Mouse (Mus musculus): ENCODE results near the gene Lrp10. TPM values are rescaled to one million over a fixed set of nuclear protein-coding genes. Genes with fewer than 3 reads are reported as not detected.
A peak's percentile ranks its signal among the peaks of the same experiment; 100 is the strongest.

Lrp10 gene
- 10 to 100 TPM; 40.3 to 42.2 TPM for total RNA-seq (2021)
- long read RNA-seq, full-length matches to known transcripts: 34 of 48 reads
- long read RNA-seq, partial matches to known transcripts: 6 of 48 reads
- long read RNA-seq, other reads (novel, unspliced or antisense): 8 of 48 reads

DNA sequence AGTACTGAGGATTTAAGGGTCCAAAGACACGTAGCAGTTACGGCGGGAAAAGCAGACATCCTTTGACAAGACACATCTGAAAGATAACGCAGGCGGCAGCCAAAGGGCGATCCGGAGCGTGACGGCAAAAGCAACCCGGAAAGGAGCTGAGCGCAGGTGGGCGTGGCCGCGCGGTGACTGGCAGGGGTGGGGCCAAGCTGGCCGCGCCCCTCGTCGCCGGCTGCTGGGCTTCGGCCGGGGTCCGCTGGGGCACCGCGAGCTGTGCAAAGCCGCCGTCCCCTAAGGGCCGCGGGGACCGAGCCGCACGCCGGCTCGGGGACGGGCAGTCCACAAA is at the start of gene Lrp10:
Gene Lrp10 (plus strand): TSS at position 179 of the 334 bp plus-strand sequence.
- DNase-seq (ENCODE audit: low spot score in 2 of 2): peak; percentile 82 to 87

DNA sequence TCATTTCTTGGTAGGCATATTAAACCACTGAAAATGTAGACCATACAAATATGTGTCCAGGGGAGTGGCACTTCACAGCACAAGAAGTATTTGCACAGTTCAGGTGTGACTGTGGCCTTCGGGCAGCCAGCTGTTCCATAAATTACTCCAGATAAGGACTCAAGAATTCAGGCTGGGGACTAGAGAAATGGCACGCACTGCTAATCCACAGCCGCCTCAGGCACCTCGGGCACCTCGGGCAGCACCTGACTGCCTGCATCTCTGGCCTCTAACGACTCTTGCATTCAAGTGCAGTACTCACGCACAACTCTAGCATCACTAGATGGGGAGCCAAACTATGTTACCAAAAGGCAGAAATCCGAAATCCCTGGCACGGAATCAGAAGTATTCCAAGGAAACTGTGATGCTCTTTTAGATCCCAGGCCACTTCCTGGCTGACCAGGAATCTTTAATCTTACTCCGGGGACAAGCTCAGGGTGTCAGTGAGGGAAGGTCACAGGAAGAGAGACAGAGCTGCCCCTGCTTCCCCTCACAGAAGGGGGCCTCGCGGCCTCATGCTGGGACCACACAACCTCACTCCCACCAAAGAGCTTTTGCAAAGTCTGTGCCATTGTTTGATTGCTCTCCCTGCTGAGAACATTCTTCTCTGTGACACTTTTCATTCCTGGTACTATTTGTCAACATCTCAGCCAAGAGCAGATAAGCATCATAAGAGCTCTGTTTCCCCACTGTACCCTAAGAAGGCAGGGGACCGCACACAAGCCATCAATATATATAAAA is 48.5 kb upstream of the Lrp10 start:
- DNase-seq (ENCODE audit: low spot score in 2 of 2): no peak

DNA sequence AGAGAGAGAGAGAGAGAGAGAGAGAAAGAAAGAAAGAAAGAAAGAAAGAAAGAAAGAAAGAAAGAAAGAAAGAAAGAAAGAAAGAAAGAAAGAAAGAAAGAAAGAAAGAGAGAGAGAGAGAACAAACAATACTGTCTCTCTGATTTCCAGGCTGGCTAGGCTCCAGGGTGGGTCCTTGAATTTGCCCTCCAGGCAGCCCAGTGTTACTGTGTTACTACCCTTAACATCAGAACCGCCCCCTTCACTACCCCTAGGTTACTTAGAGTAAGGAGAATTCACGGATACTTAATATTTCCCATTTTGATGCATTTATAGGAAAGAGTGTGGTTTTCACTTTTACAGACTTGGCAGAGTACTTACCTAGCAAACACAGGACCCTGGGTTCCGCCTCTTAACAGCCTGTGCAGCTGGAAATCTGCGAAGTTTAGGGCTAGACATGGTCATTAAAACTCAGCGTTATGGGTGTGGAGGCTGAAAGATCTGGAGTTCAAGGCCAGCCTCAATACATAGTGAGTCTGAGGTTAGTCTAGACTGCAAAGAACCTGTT is 47.6 kb upstream of the Lrp10 start:
- DNase-seq (ENCODE audit: low spot score in 2 of 2): no peak

DNA sequence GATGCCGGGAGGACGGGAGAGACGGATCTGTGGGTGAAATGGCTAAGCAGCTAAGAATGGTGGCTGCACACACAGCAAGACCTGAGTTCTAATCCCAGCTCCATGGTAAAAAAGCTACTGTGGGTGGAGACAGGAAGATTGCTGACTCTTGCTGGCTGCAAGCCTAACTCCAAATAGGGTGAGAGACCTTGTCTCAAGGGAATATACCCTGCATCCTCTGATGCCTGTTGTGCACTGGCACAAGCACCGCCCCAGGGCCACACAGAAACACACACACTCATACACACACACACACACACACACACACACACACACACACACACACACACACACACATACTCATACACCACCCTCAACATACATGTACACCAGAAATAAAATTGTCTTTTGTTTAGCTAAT is 47.1 kb upstream of the Lrp10 start:
- DNase-seq (ENCODE audit: low spot score in 2 of 2): no peak

DNA sequence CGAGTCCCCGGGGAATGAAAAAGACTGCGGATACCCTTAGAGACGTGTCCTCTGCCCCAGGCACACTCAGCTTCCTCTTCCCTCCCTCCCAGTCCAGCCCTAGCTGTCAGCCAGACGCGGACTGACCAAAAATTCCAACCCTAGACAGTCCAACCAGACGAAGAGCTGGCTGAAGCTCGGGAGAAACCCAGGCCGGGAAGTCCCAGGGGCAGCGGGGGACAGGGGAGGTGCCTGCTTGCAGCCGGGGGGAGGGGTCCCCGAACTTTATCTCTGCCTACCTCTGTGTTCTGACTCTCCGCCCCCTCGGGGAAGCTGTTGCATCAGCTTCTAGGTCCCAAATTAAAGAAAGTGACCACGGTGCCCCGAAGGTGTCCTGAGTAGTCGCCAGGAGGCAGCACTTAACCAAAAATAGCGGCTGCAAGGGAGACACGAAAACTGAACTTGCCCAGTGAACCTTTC is 46.3 kb upstream of the Lrp10 start, which contains the start of gene Slc7a7:
Gene Slc7a7 (minus strand): TSS at position 158 of the 459 bp plus-strand sequence.
- DNase-seq (ENCODE audit: low spot score in 2 of 2): no peak

DNA sequence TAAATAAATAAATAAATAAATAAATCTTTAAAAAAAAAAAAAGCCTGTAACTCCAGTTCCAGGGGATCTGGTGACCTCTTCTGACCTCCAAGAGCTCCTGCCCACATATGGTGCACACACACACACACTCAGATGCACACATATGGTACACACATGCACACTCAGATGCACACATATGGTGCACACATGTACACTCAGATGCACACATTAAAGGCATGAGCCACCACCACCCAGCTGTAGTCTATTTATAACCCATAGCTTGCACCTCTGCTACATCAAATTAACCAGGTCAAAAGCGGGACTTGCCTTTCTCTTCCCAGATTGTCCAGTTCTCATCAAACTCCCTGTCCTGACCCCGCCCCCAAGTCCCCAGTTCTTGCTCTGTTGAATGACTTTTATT is 42.9 kb upstream of the Lrp10 start:
- no peak for DNase-seq (ENCODE audit: low spot score in 2 of 2)

DNA sequence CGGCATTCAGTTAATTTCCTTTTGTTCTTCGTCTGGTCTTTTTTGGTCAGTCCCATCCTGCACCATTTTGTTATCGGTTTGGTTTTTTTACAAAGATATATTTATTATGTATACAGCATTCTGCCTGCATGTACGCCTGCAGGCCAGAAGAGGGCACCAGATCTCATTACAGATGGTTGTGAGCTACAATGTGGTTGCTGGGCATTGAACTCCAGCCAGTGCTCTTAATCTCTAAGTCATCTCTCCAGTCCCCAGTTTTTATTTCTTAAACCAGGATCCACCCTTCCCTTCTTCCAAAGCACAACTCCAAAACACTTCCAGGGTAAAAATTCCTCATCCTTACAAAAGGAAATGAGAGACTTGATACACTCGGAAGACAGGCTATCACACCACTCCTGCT is 40.5 kb upstream of the Lrp10 start:
- no peak for DNase-seq (ENCODE audit: low spot score in 2 of 2)

DNA sequence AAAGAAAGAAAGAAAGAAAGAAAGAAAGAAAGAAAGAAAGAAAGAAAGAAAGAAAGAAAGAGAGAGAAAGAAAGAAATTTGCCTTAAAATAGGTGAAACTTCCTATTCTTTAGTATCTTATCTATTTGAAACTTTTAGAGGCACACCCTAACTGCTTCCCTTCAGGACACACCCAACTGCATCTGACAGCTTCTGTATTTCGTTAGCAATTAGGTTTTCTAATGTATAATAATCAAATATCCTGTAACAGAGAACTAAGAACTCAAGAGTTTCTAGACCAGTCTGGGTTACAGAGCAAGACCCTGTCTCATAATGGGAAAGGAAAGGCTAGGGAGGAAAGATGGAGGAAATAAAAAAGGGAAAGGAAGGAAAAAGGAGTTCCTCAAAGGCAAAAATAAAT is 39.3 kb upstream of the Lrp10 start:
- no peak for DNase-seq (ENCODE audit: low spot score in 2 of 2)

DNA sequence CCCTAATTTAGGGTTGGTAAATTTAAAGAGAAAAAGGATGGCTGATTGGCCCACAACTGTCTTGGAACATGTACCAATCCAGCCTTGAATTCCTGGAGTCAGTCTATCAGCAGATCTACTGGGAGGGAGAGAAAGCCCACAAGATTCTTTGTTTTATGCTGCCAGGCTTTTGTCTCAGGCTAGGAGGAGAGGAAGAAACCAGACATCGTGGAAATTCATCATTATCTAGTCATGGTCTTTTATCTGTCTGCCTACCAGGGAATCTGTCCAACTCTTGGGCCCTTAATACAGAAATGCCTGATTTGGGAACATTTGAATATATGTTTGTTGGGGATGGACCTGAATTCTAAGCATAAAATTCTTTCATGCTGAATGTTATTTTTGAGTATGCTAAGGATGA is 38.4 kb upstream of the Lrp10 start:
- DNase-seq (ENCODE audit: low spot score in 2 of 2): no peak

DNA sequence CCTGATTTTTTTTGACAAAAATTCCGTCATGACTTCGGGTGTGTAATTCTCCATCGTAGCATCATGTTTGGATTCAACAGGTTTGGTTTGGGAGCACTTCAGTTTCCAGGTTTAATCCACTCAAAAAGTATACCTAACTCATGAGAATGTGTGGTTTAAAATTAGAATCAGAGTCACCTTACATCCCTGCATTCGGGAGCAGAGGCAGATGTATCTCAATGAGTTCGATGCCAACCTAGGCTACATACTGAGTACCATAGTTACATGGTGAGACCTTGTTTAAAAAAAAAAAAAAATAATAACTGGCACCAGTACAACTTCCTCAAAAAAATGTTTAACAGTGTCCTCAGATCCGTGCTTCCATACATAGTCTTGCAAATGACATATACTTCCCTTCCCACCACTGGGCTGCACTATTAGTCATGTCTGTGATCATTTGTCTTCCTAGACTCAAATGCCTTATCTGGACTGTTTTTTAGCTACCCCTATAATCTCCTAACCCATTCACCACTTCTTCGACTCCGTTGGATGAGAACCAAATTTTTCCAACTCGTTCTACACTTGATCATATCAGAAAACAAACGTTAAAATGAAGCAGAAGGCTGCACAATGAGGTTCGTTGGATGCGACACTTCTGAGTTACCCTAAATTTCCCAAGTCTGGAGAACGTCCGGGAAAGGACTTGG is 37.8 kb upstream of the Lrp10 start:
- no peak for DNase-seq (ENCODE audit: low spot score in 2 of 2)

DNA sequence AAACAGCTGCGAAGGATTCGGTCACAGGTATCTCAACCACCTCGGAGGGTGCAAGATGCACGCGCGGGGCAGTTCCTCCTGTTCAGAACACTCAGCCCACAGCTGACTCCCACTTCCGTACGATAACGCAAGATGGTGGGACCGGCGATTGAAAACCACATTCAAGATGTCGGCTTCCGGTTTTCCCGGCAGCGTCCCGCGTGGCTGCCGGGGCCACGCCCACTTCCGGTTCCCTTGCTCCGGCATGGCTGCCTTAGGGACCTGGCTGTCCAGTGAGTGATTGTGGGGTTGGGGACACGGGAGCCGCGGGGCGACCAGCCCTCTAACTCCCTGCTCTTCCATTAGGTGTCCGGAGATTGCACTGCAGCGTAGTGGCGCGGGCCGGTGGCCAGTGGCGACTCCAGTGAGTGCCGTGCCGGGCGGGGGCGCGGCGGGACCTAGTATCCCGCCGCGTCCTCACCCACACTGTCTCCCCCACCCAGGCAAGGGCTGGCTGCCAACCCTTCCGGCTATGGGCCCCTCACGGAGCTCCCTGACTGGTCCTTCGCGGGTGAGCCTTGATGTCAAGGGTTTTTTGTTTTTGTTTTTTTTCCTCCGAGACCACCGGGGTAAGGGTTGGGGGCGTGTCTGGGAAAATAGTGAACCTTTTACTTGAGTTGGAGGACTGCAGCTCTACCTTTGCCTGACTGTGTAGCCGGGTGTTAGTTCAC is 37.1 kb upstream of the Lrp10 start, which contains the start of gene Mrpl52:
Gene Mrpl52 (plus strand): TSS at position 221 of the 710 bp plus-strand sequence.
- peak; percentile 88 to 92 for DNase-seq (ENCODE audit: low spot score in 2 of 2)

DNA sequence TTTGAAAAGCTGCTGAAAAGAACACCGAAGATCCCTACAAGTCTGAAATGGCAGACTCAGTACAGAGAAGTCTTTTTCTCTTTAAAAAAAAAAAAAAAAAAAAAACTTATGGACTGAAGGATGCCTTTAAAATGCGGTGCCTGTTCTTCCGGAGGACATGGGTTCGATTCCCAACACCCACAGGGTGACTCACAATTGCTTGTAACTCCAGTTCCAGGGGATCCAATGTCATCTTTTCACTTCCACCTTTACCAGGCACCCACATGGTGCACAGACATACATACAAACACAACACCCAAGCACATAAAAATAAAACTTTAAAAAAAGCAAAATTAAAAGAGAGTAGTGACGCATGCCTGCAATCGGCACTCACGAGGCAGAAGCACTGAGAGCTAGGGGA is 36.2 kb upstream of the Lrp10 start:
- no peak for DNase-seq (ENCODE audit: low spot score in 2 of 2)

DNA sequence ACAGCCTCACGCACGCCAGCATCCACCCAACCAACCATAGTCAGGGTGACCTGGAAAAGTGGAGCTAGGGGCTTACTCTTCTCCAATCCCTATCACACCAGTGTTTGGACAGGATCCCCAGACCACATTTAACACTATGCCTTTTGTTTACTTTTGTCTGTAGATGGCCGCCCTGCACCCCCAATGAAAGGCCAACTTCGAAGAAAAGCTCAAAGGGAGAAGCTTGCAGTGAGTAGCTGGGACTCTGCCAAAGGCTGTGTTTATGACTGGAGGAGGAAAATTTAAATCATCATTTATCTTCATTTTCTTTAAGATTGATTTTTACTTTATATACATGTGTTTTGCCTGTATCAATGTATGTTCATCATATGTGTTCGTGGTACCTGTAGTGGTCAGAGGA is 35.5 kb upstream of the Lrp10 start:
- no peak for DNase-seq (ENCODE audit: low spot score in 2 of 2)

DNA sequence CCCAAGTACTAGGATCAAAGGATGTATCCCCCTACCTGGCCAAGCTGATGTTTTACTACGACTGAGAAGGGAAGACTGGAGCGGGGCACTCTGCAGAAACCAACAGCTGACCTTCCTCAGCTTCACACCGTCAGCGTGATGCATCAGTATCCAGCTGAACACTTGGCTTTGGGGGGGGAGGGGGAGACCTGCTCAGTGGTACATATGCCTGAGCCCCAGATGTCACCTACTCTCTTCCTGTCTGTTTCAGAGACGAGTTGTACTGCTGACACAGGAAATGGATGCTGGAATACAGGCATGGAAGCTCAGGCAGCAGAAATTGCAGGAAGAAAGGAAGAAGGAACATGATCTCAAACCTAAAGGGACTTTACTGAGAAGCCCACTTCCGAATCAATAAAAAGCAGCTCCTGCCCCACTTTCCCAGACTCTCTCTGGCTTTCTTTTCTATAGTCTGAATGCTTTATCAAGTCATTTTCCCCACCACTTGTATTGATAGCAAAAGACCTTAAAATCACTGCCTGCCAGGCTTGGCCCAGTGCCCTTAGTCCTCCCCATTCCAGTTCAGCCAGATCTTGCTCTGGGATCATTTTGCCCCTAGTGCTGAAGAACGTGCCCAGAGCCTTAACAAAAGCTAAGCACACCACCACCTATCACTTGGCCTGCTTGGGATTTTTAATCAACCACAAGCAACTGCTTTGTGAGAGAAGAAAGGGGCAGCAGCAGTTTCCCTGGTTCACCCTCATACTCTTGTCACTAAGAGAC is 34.4 kb upstream of the Lrp10 start:
- DNase-seq (ENCODE audit: low spot score in 2 of 2): no peak

DNA sequence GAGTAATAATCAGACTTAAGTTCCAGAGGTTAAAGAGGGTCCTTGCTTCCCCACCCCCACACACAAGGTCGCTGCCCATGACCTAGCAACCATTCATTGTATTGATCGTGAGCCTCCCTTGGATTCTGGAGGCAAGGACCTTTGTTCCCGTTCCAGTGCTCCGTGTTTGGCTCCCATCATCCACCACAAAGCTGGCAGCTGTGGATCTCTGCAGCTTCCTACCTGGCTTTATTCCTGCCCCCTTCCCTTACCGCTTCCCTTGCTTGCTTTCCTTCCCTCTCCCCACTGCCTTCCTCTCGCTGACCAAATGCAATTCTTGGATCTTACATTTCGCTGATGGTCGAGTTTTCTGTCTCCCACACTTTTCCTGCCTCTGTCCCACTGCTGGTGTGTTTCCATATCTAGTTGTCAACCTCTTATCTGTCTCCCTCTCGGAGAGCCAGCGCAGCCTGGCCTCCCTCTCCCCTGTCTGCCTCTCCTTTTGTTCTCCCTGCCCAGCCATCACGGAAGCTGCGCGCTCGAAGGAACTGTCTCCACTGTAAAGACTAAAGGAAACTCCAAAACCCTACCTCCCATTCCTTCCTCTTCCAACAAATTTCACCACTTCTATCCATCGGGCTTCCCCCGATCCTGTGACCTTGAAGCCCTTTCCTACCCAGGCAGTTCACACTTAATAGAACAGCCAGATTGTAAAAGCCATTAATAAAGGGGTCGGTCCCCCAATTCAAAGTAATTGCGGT is 33.4 kb upstream of the Lrp10 start:
- no peak for DNase-seq (ENCODE audit: low spot score in 2 of 2)

DNA sequence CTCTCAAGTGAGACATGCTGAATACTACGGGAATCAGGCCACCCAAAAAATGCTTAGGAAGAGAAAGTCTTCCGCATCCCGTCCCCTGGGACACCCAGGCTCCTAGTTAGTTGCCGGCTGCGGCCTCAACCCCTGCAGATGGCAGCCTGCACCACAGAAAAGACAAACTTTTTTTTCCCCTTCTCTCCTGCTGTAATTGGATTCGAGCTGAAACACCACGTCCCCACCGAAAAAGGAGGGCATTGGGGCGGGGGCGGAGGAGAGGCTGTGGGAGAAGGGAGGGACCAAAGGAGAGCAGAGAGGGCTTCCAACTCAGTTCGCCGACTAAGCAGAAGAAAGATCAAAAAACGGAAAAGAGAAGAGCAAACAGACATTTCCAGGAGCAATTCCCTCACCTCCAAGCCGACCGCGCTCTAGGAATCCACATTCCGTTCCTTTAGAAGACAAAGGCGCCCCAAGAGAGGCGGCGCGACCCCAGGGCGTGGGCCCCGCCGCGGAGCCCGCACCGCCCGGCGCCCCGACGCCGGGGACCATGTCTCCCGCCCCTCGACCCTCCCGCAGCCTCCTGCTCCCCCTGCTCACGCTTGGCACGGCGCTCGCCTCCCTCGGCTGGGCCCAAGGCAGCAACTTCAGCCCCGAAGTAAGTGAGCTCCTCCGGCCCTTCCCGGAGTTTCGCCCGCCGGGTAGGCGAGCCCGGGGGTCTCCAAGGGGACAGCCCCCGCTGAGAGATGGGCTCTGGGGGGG is 32.4 kb upstream of the Lrp10 start, which contains the start of gene Mmp14:
Gene Mmp14 (plus strand): TSS at position 279 of the 744 bp plus-strand sequence.
- peak; percentile 52 to 69 for DNase-seq (ENCODE audit: low spot score in 2 of 2)

DNA sequence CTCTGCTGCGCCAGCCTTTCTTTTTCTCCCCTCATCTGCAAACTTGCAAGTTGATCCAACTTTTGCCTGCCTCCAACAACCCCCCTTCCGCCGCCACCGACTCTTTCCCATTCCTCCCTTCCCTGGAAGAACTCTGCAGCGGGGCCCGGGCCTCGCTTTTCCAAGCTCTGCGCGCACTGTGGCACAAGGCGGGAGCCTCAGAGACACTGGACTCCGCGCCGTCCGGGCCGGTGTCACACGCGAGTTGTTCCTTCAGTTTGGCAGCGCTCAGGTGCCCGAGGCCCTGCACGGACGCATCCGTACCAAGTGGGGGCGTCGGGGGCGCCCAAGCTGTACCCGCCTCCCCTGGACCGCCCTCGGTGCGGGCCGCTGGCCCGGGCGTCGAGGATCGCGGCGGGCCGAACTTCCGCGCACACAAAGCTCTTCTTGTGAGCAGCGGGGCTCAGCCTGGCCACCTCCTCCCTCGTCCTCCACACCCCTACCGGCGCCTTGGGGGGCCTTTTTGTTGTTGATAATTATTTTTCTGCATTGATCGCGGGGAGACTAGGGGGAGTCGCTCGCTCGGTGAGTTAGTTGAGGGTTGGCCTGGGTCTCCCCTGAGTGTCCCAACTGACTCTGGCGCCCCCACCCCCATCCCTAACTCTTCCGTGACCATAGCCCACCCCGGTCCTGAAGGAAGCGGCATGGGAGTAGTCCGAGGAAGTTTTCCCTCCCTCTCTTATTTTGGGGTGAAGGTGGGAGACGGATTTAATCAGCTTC is 31.7 kb upstream of the Lrp10 start:
- DNase-seq (ENCODE audit: low spot score in 2 of 2): peak in 1 of 2 experiments; percentile 48

Data from layer of hippocampus, postnatal 10 days (tissue).